Mouse (Mus musculus) C2C12 (cell line): ENCODE measurements around the gene Shoc2. TPM values are rescaled to one million over a fixed set of nuclear protein-coding genes. Genes with fewer than 3 reads are reported as not detected.
A peak's percentile ranks its signal among the peaks of the same experiment; 100 is the strongest.

Experiments used
- H3K27me3 ChIP-seq: one replicate; pipeline ENCODE4 v1.6.1; 2011; ENCODE audit not compliant: control insufficient read depth, insufficient read depth, insufficient read length
- H3K36me3 ChIP-seq: one replicate; pipeline ENCODE4 v1.6.1; 2011; ENCODE audit not compliant: control insufficient read depth, insufficient read depth
- H3K4me3 ChIP-seq: one replicate; pipeline ENCODE4 v1.5.1; 2011; ENCODE audit warnings: mild to moderate bottlenecking, control low read depth; ENCODE audit not compliant: poor library complexity, insufficient read depth, severe bottlenecking
- H3K79me2 ChIP-seq: one replicate; pipeline ENCODE4 v1.6.1; 2011; ENCODE audit not compliant: control insufficient read depth, insufficient read depth
- H3K79me3 ChIP-seq: one replicate; pipeline ENCODE4 v1.6.1; 2011; ENCODE audit warnings: low read depth, control low read depth
- H3ac ChIP-seq: one replicate; pipeline ENCODE3; 2011; ENCODE audit warnings: low read depth; ENCODE audit not compliant: control insufficient read depth, insufficient read length
- CEBPB ChIP-seq: IDR thresholded peaks from one replicate; pipeline ENCODE4 v1.6.1; 2011; ENCODE audit warnings: low read depth, mild to moderate bottlenecking, control low read depth, moderate library complexity
- CTCF ChIP-seq: IDR thresholded peaks from one replicate; pipeline ENCODE4 v1.5.1; 2011; ENCODE audit not compliant: control insufficient read depth, insufficient read depth, insufficient read length
- FOSL1 ChIP-seq: IDR thresholded peaks from one replicate; pipeline ENCODE4 v1.8.0; 2011; ENCODE audit warnings: mild to moderate bottlenecking, low read length; ENCODE audit not compliant: poor library complexity, insufficient read depth, severe bottlenecking
- MAX ChIP-seq: IDR thresholded peaks from one replicate; pipeline ENCODE4 v1.6.1; 2011; ENCODE audit warnings: mild to moderate bottlenecking, control low read depth
- MYOD1 ChIP-seq: IDR thresholded peaks from one replicate; pipeline ENCODE4 v1.6.1; 2011; ENCODE audit warnings: low read depth; ENCODE audit not compliant: control insufficient read depth, insufficient read length
- MYOG ChIP-seq: IDR thresholded peaks from one replicate; pipeline ENCODE4 v1.6.1; 2011; ENCODE audit not compliant: control insufficient read depth, insufficient read length; ENCODE audit errors: extremely low read depth
- USF1 ChIP-seq: IDR thresholded peaks from one replicate; pipeline ENCODE4 v1.6.1; 2011; ENCODE audit warnings: low read depth, mild to moderate bottlenecking, control low read depth, moderate library complexity
- polyA plus RNA-seq: library from polyadenylated mRNA; unstranded; fragments of >200 nt; fragmentation: generic; extraction: Trizol; gene quantifications from one replicate; pipeline ENCODE4 v1.2.1, GENCODE M21; 2012; ENCODE audit warnings: missing spikeins

Shoc2 gene
- polyA plus RNA-seq, 1 experiment, result 9.1 TPM

DNA sequence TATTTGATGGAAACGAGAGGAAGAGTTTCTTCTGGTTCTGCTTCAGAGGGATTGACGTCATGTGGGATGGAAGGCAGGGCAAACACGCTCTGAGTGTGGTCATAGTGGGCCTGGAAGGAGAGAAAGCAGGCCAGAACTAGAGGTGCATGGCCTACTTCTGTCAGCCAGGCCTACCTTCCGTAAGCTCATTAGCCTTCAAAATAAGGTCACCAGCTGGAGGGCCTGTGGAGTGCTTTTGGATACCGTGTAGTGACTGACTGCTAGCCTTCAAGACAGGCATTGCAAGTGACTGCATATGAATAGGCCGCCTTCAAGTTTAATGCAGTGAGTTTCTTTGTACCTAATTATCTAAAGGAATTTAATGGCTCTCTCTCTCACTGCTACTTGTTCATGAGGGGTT, 91.0 kb downstream of the Shoc2 start:
- H3ac ChIP-seq, result no peak overlapping the region
- no peak for TF ChIP-seq CTCF
- no peak for TF ChIP-seq USF1
- no peak for TF ChIP-seq MYOG
- TF ChIP-seq MAX, result no peak
- no peak for TF ChIP-seq CEBPB
- TF ChIP-seq MYOD1, result no peak
- no peak for TF ChIP-seq FOSL1
- H3K4me3 ChIP-seq, result no peak overlapping the region
- peaks cover 31% of the 10 kb centered on the region for H3K36me3 ChIP-seq
- H3K27me3 ChIP-seq, result no peaks in the 10 kb centered on the region
- H3K79me2 ChIP-seq, result no peaks in the 10 kb centered on the region
- H3K79me3 ChIP-seq, result no peaks in the 10 kb centered on the region

DNA sequence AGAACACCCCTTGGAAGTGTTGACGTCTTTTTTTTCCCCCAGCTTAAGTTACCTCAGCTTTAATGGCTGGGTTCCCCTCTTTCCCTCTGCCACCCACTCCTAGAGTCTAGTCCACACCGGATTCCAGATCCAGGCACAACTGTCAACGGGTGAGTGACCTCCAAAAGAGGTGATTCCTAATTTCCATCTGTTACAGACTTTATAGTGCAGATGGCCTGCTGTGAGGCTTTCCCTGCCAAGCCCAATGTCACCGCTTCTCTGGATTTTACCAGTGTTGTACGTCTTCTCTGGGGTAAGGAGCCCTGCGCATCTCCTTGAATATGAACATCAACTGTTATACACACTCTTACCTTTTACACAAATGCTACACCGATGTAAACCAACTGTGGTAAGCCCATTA, 95.3 kb downstream of the Shoc2 start:
- TF ChIP-seq CEBPB, result no peak
- no peak for TF ChIP-seq MYOG
- no peak for TF ChIP-seq FOSL1
- TF ChIP-seq USF1, result no peak
- TF ChIP-seq MAX, result no peak
- TF ChIP-seq MYOD1, result no peak
- TF ChIP-seq CTCF, result no peak
- Histone ChIP-seq H3K79me2 (no peaks in the 10 kb centered on the region), H3ac (no peak overlapping the region), H3K79me3 (no peaks in the 10 kb centered on the region), H3K36me3 (peaks cover 4% of the 10 kb centered on the region), H3K27me3 (no peaks in the 10 kb centered on the region), H3K4me3 (no peak overlapping the region)

DNA sequence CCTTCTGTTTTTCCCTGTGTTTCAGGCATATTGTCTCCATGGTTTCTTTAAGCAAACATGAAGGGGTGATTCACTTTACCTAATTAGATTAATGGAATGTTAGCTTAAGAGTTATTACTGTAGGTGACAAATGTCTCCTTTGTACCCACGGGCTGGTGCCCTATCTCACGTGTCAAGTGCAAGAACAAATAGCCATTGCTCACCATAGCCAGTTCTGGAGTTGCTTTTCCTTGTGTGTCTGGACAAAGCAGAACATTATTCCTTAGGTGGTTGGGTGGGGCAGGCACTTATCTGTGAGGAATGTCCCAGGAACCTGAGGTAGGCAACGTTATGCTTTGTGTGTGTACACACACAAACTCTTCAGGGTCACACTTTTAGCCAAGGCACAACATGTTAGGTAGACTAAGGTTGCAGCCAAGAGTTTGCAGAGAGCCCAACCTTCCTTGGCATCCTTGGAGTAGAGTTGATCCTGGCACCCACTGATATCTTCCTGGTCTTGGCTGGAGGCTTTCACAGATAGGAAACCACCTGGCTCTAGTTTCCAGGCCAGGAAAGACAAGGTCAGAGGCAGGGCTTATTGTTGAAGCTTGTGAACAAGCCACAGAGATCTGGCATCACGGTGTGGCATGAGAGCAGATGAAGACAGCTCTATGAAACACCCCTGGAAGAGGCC, 96.4 kb downstream of the Shoc2 start:
- H3K79me3 ChIP-seq, result no peaks in the 10 kb centered on the region
- H3K4me3 ChIP-seq, result no peak overlapping the region
- peaks cover 10% of the 10 kb centered on the region for H3K27me3 ChIP-seq
- no peaks in the 10 kb centered on the region for H3K79me2 ChIP-seq
- TF ChIP-seq MAX, result no peak
- no peak for TF ChIP-seq MYOD1
- TF ChIP-seq CEBPB, result no peak
- TF ChIP-seq CTCF, result no peak
- no peak for TF ChIP-seq MYOG
- TF ChIP-seq USF1, result no peak
- no peak for TF ChIP-seq FOSL1
- no peak overlapping the region for H3ac ChIP-seq
- no peaks in the 10 kb centered on the region for H3K36me3 ChIP-seq

DNA sequence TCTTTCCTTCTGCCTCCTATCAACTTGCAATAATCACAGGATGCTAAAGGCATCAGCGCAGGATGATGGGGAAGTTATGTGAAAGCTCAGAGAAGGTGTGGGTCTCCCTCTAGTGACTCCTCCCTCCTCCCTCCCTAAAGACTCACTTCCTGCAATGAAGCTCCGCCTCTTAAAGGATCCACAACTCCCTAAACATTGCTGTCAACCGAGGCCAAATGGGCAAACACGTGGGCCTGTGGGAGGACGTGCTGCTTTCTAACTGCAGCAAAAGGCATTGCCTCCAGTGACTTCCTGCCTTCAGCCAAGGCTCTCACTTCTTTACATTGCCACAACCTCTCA, 96.9 kb downstream of the Shoc2 start:
- no peaks in the 10 kb centered on the region for H3K79me3 ChIP-seq
- H3K79me2 ChIP-seq, result no peaks in the 10 kb centered on the region
- no peaks in the 10 kb centered on the region for H3K36me3 ChIP-seq
- H3K4me3 ChIP-seq, result no peak overlapping the region
- no peak overlapping the region for H3ac ChIP-seq
- TF ChIP-seq FOSL1 (no peak), MAX (no peak), MYOD1 (no peak), MYOG (no peak), CTCF (no peak), CEBPB (no peak), USF1 (no peak)
- peaks cover 15% of the 10 kb centered on the region for H3K27me3 ChIP-seq

DNA sequence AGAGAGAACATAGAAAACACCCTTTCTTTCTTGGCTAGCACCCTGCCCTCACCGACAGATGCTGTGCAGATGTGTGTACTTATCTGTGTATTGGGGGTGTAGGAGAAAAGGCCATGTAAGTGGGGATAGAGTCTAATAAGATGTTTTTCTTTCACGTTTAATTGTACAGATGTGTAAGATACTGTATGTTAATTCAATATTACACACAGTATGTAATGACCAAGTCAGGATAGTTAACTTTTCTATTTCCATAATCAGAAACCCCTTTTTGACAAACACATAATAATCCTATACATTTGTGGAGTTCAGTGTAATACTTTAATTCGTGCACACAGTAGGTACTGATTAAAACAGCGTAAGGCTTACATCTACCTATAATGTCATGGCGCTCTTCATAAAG, 99.7 kb downstream of the Shoc2 start, which contains the start of gene Adra2a:
Gene Adra2a, plus strand, starts transcription at position 301 of the 400 bp plus-strand sequence.
- H3K79me2 ChIP-seq, result no peaks in the 10 kb centered on the region
- no peaks in the 10 kb centered on the region for H3K36me3 ChIP-seq
- H3K27me3 ChIP-seq, result peaks cover 34% of the 10 kb centered on the region
- H3K79me3 ChIP-seq, result no peaks in the 10 kb centered on the region
- H3ac ChIP-seq, result peak within 1 kb of the TSS; percentile 49
- no peak for TF ChIP-seq USF1
- TF ChIP-seq CTCF, result no peak
- TF ChIP-seq MAX, result no peak
- TF ChIP-seq CEBPB, result no peak
- no peak for TF ChIP-seq FOSL1
- no peak for TF ChIP-seq MYOD1
- TF ChIP-seq MYOG, result no peak
- no peak within 1 kb of the TSS for H3K4me3 ChIP-seq
